Comparison of ENCODE assay signal across 26 mouse cellular contexts in genomic region chr2:70631321-70631720, GRCm38 (mm10). TPM values are rescaled to one million over a fixed set of nuclear protein-coding genes. Genes with fewer than 3 reads are reported as not detected.
DNase-seq lines count a peak whose midpoint lies in the region; ATAC-seq and TF ChIP-seq lines count a peak whose summit lies in the region.
"Had no signal": no experiment of that assay in that cellular context is flagged by ENCODE, and none has a peak within 500 bp of the region (broad histone marks: within the 10 kb centered on the region; RNA-seq: fewer than 3 reads in every experiment).

No protein-coding gene starts in this region.

- H3K4me2 ChIP-seq in liver, embryonic 11.5 days = no peak overlapping the region
- H3K4me2 ChIP-seq in liver, embryonic 12.5 days = no peak overlapping the region
- no peak overlapping the region for H3K4me2 ChIP-seq in hindbrain, postnatal 0 days (ENCODE audit: low read depth, low read length)
- H3K4me2 ChIP-seq: embryonic facial prominence, embryonic 12.5 days; forebrain, embryonic 13.5 days; forebrain, embryonic 15.5 days had no signal

- H3K27me3 ChIP-seq in liver, embryonic 11.5 days (replicated peaks; ENCODE audit: control insufficient read depth, insufficient read depth, low read length) = no peaks in the 10 kb centered on the region
- H3K27me3 ChIP-seq in liver, embryonic 12.5 days (replicated peaks) = no peaks in the 10 kb centered on the region; the same call in 1 of the 2 replicates
- no peaks in the 10 kb centered on the region for H3K27me3 ChIP-seq in hindbrain, postnatal 0 days (ENCODE audit: insufficient read depth, low read length)
- H3K27me3 ChIP-seq: CH12.LX; embryonic facial prominence, embryonic 12.5 days; forebrain, embryonic 13.5 days; forebrain, embryonic 15.5 days; Patski had no signal

- no peak overlapping the region for H3K9ac ChIP-seq in liver, embryonic 11.5 days (ENCODE audit: low read depth, low read length)
- no peak overlapping the region for H3K9ac ChIP-seq in liver, embryonic 12.5 days
- no peak overlapping the region for H3K9ac ChIP-seq in hindbrain, postnatal 0 days (replicated peaks; ENCODE audit: low read length)
- H3K9ac ChIP-seq: embryonic facial prominence, embryonic 12.5 days; forebrain, embryonic 13.5 days; forebrain, embryonic 15.5 days; forebrain, postnatal 0 days had no signal

- no peak overlapping the region for H3K27ac ChIP-seq in liver, embryonic 11.5 days (ENCODE audit: low read depth, low read length)
- H3K27ac ChIP-seq in liver, embryonic 12.5 days = no peak overlapping the region
- no peak overlapping the region for H3K27ac ChIP-seq in hindbrain, postnatal 0 days
- H3K27ac ChIP-seq: embryonic facial prominence, embryonic 10.5 days; embryonic facial prominence, embryonic 12.5 days; forebrain, embryonic 13.5 days; forebrain, embryonic 15.5 days had no signal

- no peaks in the 10 kb centered on the region for H3K36me3 ChIP-seq in liver, embryonic 11.5 days (ENCODE audit: control insufficient read depth, insufficient read depth, low read length)
- H3K36me3 ChIP-seq in liver, embryonic 12.5 days = no peaks in the 10 kb centered on the region
- H3K36me3 ChIP-seq in hindbrain, postnatal 0 days (ENCODE audit: insufficient read depth, low read length) = no peaks in the 10 kb centered on the region
- H3K36me3 ChIP-seq: embryonic facial prominence, embryonic 10.5 days; embryonic facial prominence, embryonic 12.5 days; forebrain, embryonic 15.5 days; G1E had no signal

- intact Hi-C loops in heart, postnatal 25 days (cut with DNase I) = no loop called here

- no peak for TF ChIP-seq CTCF in hindbrain, postnatal 0 days (IDR thresholded peaks at IDR 0.05; ENCODE audit: low read depth)

- ATAC-seq in liver, embryonic 11.5 days (replicated peaks; ENCODE audit: low FRiP score) = no peak
- ATAC-seq in liver, embryonic 12.5 days = no peak
- no peak for ATAC-seq in hindbrain, postnatal 0 days
- ATAC-seq: CD4-positive, CD25-positive, alpha-beta regulatory T cell, adult 4 months; forebrain, embryonic 13.5 days; forebrain, embryonic 15.5 days; forebrain, postnatal 0 days; Patski had no signal

- no peaks in the 10 kb centered on the region for H3K4me1 ChIP-seq in liver, embryonic 11.5 days (replicated peaks; ENCODE audit: control insufficient read depth, insufficient read depth, low read length)
- peaks cover 10% of the 10 kb centered on the region; the same call in 1 of the 2 replicates for H3K4me1 ChIP-seq in liver, embryonic 12.5 days
- no peaks in the 10 kb centered on the region; the same call in 1 of the 2 replicates for H3K4me1 ChIP-seq in hindbrain, postnatal 0 days (ENCODE audit: insufficient read depth, low read length)

- DNase-seq in heart, adult 11 months = peak; percentile 68
- no peak for DNase-seq in heart, postnatal 25 days (ENCODE audit: low spot score)
- peak; percentile 12 for DNase-seq in liver, embryonic 11.5 days (ENCODE audit: low spot score)
- DNase-seq in ZHBTc4 (ENCODE audit: low read depth, low spot score) = peak; percentile 21
- no peak for DNase-seq in hindbrain, postnatal 0 days (ENCODE audit: low spot score)
- DNase-seq: adrenal gland, adult 2 months; adrenal gland, postnatal 10 days; adrenal gland, postnatal 25 days; B cell, adult 2 months; cerebellum, adult 11 months; cerebellum, adult 18-20 months; cerebellum, adult 8-10 months; cerebellum, adult 9-11 months; cerebellum, postnatal 14 days; cerebellum, postnatal 36 days; forebrain, postnatal 0 days had no signal

- H3K4me3 ChIP-seq in liver, embryonic 11.5 days (ENCODE audit: low read depth, low read length) = no peak overlapping the region
- H3K4me3 ChIP-seq in liver, embryonic 12.5 days = no peak overlapping the region
- H3K4me3 ChIP-seq in hindbrain, postnatal 0 days (ENCODE audit: low read length) = no peak overlapping the region
- H3K4me3 ChIP-seq: embryonic facial prominence, embryonic 10.5 days; embryonic facial prominence, embryonic 12.5 days; forebrain, embryonic 13.5 days; forebrain, embryonic 15.5 days had no signal

- H3K9me3 ChIP-seq in liver, embryonic 11.5 days (ENCODE audit: control insufficient read depth, low read length) = no peaks in the 10 kb centered on the region
- no peaks in the 10 kb centered on the region for H3K9me3 ChIP-seq in liver, embryonic 12.5 days (replicated peaks)
- 0 out of 2 replicates have a peak, but pooled peaks cover 2% of the 10 kb centered on the region for H3K9me3 ChIP-seq in hindbrain, postnatal 0 days (ENCODE audit: low read length)
- H3K9me3 ChIP-seq: embryonic facial prominence, embryonic 10.5 days; embryonic facial prominence, embryonic 12.5 days; forebrain, embryonic 13.5 days; forebrain, embryonic 15.5 days had no signal

- WGBS in liver, embryonic 11.5 days = 70% methylated on average over 1 of the region's 1 CpGs
- WGBS in liver, embryonic 12.5 days (ENCODE audit: insufficient replicate concordance) = 60% methylated on average over 1 of the region's 1 CpGs
- 79% methylated on average over 1 of the region's 1 CpGs for WGBS in hindbrain, postnatal 0 days

RNA-seq across cellular contexts. Expression of gene Gorasp2, which starts 30.1 kb away (rescaled TPM):
- 10 to 100 TPM; 60.8 to 61.5 TPM for total RNA-seq in heart, postnatal 25 days (2021)
- 135 TPM in 2 replicates for polyA plus RNA-seq in liver, embryonic 11.5 days (2014; fragmentation: Nextera tagmentation; extraction: Ambion mirVana)
- polyA plus RNA-seq in liver, embryonic 12.5 days (2016; fragmentation: Nextera tagmentation; extraction: Ambion mirVana) = 78.5 and 84.3 TPM in 2 replicates
- total RNA-seq in hindbrain, postnatal 0 days (2014; rRNA removed) = 82.6 and 84.0 TPM in 2 replicates
- polyA plus RNA-seq in hindbrain, postnatal 0 days (2015; fragmentation: Nextera tagmentation; extraction: Ambion mirVana) = 136 and 144 TPM in 2 replicates

RNA-seq across cellular contexts. Expression of gene Gm26558, which starts 30.6 kb away (rescaled TPM):
- total RNA-seq in heart, postnatal 25 days (2021) = not detected
- 2.6 and 3.5 TPM in 2 replicates for polyA plus RNA-seq in liver, embryonic 11.5 days (2014; fragmentation: Nextera tagmentation; extraction: Ambion mirVana)
- polyA plus RNA-seq in liver, embryonic 12.5 days (2016; fragmentation: Nextera tagmentation; extraction: Ambion mirVana) = 2.5 and 3.4 TPM in 2 replicates
- total RNA-seq in hindbrain, postnatal 0 days (2014; rRNA removed) = 0.47 and 0.58 TPM in 2 replicates
- polyA plus RNA-seq in hindbrain, postnatal 0 days (2015; fragmentation: Nextera tagmentation; extraction: Ambion mirVana) = 3.4 and 4.8 TPM in 2 replicates
- total RNA-seq: adrenal gland, adult 2 months; common myeloid progenitor, adult 5-6 weeks; forebrain, postnatal 0 days had no signal
- polyA plus RNA-seq: CD4-positive, CD25-positive, alpha-beta regulatory T cell, adult 4 months had no signal

Comparison
In these comparisons a context has a peak if more than half of its experiments do, and no peak if none do; other contexts are left out.
1. DNase-seq: peak in heart, adult 11 months (single experiment), liver, embryonic 11.5 days (single experiment) and ZHBTc4 (single experiment); none in heart, postnatal 25 days (single experiment) and hindbrain, postnatal 0 days (single experiment).